ENCODE assay signal across 11 mouse cellular contexts in genomic region chr9:63699145-63699544, GRCm38 (mm10). TPM values are rescaled to one million over a fixed set of nuclear protein-coding genes. Genes with fewer than 3 reads are reported as not detected.
A peak's percentile ranks its signal among the peaks of the same experiment; 100 is the strongest.
DNase-seq lines count a peak whose midpoint lies in the region; ATAC-seq and TF ChIP-seq lines count a peak whose summit lies in the region.
"Had no signal": no experiment of that assay in that cellular context is flagged by ENCODE, and none has a peak within 500 bp of the region (broad histone marks: within the 10 kb centered on the region; RNA-seq: fewer than 3 reads in every experiment).

No protein-coding gene starts in this region.

- 85% methylated on average over 4 of the region's 4 CpGs for WGBS in forebrain, embryonic 10.5 days
- 77% methylated on average over 4 of the region's 4 CpGs for WGBS in forebrain, embryonic 11.5 days
- WGBS in lung, postnatal 0 days = 54% methylated on average over 4 of the region's 4 CpGs
- 61% methylated on average over 4 of the region's 4 CpGs for WGBS in lung, adult 2 months

- H3K27ac ChIP-seq in forebrain, embryonic 10.5 days = 0 out of 2 replicates have a peak overlapping the region, but pooled peaks have one; percentile 0
- H3K27ac ChIP-seq in forebrain, embryonic 11.5 days (ENCODE audit: low read depth, low read length) = no peak overlapping the region
- peak overlapping the region; percentile 20; the same call in 1 of the 2 replicates for H3K27ac ChIP-seq in lung, postnatal 0 days (ENCODE audit: low read length)
- H3K27ac ChIP-seq: left cerebral cortex, adult 2 months had no signal

- no peak for DNase-seq in forebrain, embryonic 10.5 days (ENCODE audit: extremely low spot score, low spot score)
- no peak for DNase-seq in forebrain, embryonic 11.5 days (ENCODE audit: low spot score)
- DNase-seq in lung, postnatal 0 days (ENCODE audit: low spot score) = no peak
- no peak for DNase-seq in lung, adult 2 months
- peak; percentile 41 for DNase-seq in cerebellum, adult 9-11 months
- peak; percentile 59 for DNase-seq in kidney, postnatal 10 days
- DNase-seq in embryo, embryonic 11 days = no peak
- DNase-seq in spleen, adult 18-20 months = no peak

- no peak overlapping the region for H3K4me3 ChIP-seq in forebrain, embryonic 10.5 days
- no peak overlapping the region for H3K4me3 ChIP-seq in forebrain, embryonic 11.5 days (ENCODE audit: low read depth, low read length)
- no peak overlapping the region for H3K4me3 ChIP-seq in lung, postnatal 0 days (ENCODE audit: low read depth, low read length)
- no peak overlapping the region for H3K4me3 ChIP-seq in lung, adult 2 months (replicated peaks; ENCODE audit: extremely low read depth, low read depth, low read length)
- H3K4me3 ChIP-seq: left cerebral cortex, adult 2 months had no signal

- no peak overlapping the region for H3K9ac ChIP-seq in forebrain, embryonic 11.5 days (ENCODE audit: low read length)
- no peak overlapping the region for H3K9ac ChIP-seq in lung, postnatal 0 days (replicated peaks; ENCODE audit: low read depth)
- H3K9ac ChIP-seq: lung, embryonic 14.5 days had no signal

- ATAC-seq in forebrain, embryonic 11.5 days (replicated peaks; ENCODE audit: low FRiP score) = no peak
- no peak for ATAC-seq in lung, postnatal 0 days
- ATAC-seq: midbrain, embryonic 16.5 days had no signal

- no peaks in the 10 kb centered on the region for H3K9me3 ChIP-seq in forebrain, embryonic 10.5 days
- no peaks in the 10 kb centered on the region for H3K9me3 ChIP-seq in forebrain, embryonic 11.5 days (ENCODE audit: control insufficient read depth, low read length)
- no peaks in the 10 kb centered on the region for H3K9me3 ChIP-seq in lung, postnatal 0 days (ENCODE audit: low read length)

- H3K27me3 ChIP-seq in forebrain, embryonic 10.5 days (ENCODE audit: poor library complexity, severe bottlenecking) = no peaks in the 10 kb centered on the region
- no peaks in the 10 kb centered on the region for H3K27me3 ChIP-seq in forebrain, embryonic 11.5 days (ENCODE audit: control insufficient read depth, insufficient read depth, low read length)
- no peaks in the 10 kb centered on the region for H3K27me3 ChIP-seq in lung, postnatal 0 days (replicated peaks; ENCODE audit: insufficient read depth, low read length)

- peaks cover 78% of the 10 kb centered on the region for H3K4me1 ChIP-seq in forebrain, embryonic 10.5 days
- peaks cover 8% of the 10 kb centered on the region for H3K4me1 ChIP-seq in forebrain, embryonic 11.5 days (replicated peaks; ENCODE audit: control insufficient read depth, insufficient read depth, low read length)
- peaks cover 40% of the 10 kb centered on the region for H3K4me1 ChIP-seq in lung, postnatal 0 days (ENCODE audit: insufficient read depth, low read depth, low read length)
- peaks cover 13% of the 10 kb centered on the region for H3K4me1 ChIP-seq in lung, adult 2 months (ENCODE audit: control insufficient read depth, insufficient read depth, low read length)

- no peak overlapping the region for H3K4me2 ChIP-seq in forebrain, embryonic 11.5 days (ENCODE audit: low read depth, low read length, severe bottlenecking)
- H3K4me2 ChIP-seq in lung, postnatal 0 days (replicated peaks; ENCODE audit: low read depth, low read length) = no peak overlapping the region
- H3K4me2 ChIP-seq: lung, embryonic 14.5 days had no signal

- TF ChIP-seq CTCF in lung, postnatal 0 days (IDR thresholded peaks at IDR 0.05) = no peak
- TF ChIP-seq CTCF in lung, adult 2 months (IDR thresholded peaks at IDR 0.05; ENCODE audit: insufficient read depth, low read length) = no peak

- peaks cover 17% of the 10 kb centered on the region for H3K36me3 ChIP-seq in forebrain, embryonic 10.5 days (replicated peaks)
- H3K36me3 ChIP-seq in forebrain, embryonic 11.5 days (ENCODE audit: control insufficient read depth, insufficient read depth, low read length) = no peaks in the 10 kb centered on the region
- H3K36me3 ChIP-seq in lung, postnatal 0 days (ENCODE audit: insufficient read depth, low read length) = no peaks in the 10 kb centered on the region

- TF ChIP-seq EP300 in lung, postnatal 0 days (IDR thresholded peaks at IDR 0.05) = no peak

- no peak for TF ChIP-seq POLR2A in lung, adult 2 months (IDR thresholded peaks at IDR 0.05; ENCODE audit: borderline replicate concordance, extremely low read depth, low read depth, low read length)

RNA-seq across cellular contexts. Expression of gene Smad3, which starts 58.6 kb away (rescaled TPM):
- polyA plus RNA-seq in forebrain, embryonic 10.5 days (2016; fragmentation: Nextera tagmentation; extraction: Ambion mirVana) = 22.1 and 25.5 TPM in 2 replicates
- polyA plus RNA-seq in forebrain, embryonic 11.5 days (2014; fragmentation: Nextera tagmentation; extraction: Ambion mirVana) = 16.6 and 17.9 TPM in 2 replicates
- 11.8 and 12.3 TPM in 2 replicates for polyA plus RNA-seq in lung, postnatal 0 days (2015; fragmentation: Nextera tagmentation; extraction: Ambion mirVana)
- 34.6 and 41.0 TPM in 2 replicates for polyA plus RNA-seq in lung, adult 2 months (2012; rRNA removed)

Comparison
In these comparisons a context has a peak if more than half of its experiments do, and no peak if none do; other contexts are left out.
1. DNase-seq: peak in cerebellum, adult 9-11 months (single experiment) and kidney, postnatal 10 days (single experiment); none in forebrain, embryonic 10.5 days (single experiment), forebrain, embryonic 11.5 days (single experiment), lung, postnatal 0 days (single experiment), lung, adult 2 months (single experiment), embryo, embryonic 11 days (single experiment) and spleen, adult 18-20 months (0 of 2).